Mouse (Mus musculus) ES-Bruce4 (cell line): ENCODE results near the gene Smim20.

ENCODE experiments used
- CTCF ChIP-seq: IDR thresholded peaks from one replicate; pipeline ENCODE4 v1.8.1; 2011; ENCODE audit warnings: low read depth, low read length
- POLR2A ChIP-seq: IDR thresholded peaks from one replicate; pipeline ENCODE4 v1.8.1; 2011; ENCODE audit warnings: low read length; ENCODE audit not compliant: insufficient read depth

GRCm38 (mm10) chr5:53266181-53266580, 702 bp upstream of the Smim20 start:
- no peak for TF ChIP-seq POLR2A
- TF ChIP-seq CTCF: no peak
